Mouse (Mus musculus) G1E (cell line): ENCODE data around the gene Eps8. TPM values are rescaled to one million over a fixed set of nuclear protein-coding genes. Genes with fewer than 3 reads are reported as not detected.

Experiments
- ATAC-seq: 2 replicates; pipeline ENCODE4 v1.8.0; 2016; ENCODE audit warnings: mild to moderate bottlenecking; ENCODE audit not compliant: insufficient number of reproducible peaks, poor library complexity, low FRiP score, severe bottlenecking; ENCODE audit errors: extremely low read depth
- DNase-seq: peaks from one replicate; pipeline ENCODE4 v3.0.0; 2012; ENCODE audit warnings: low spot score
- H3K27me3 ChIP-seq: 2 replicates; pipeline ENCODE4 v1.6.1; 2012; ENCODE audit warnings: mild to moderate bottlenecking, low read length, inconsistent platforms; ENCODE audit not compliant: insufficient read depth
- H3K36me3 ChIP-seq: replicated peaks from 2 replicates; pipeline ENCODE3; 2012; ENCODE audit warnings: mild to moderate bottlenecking, inconsistent platforms
- H3K4me1 ChIP-seq: 2 replicates; pipeline ENCODE4 v1.6.1; 2012; ENCODE audit warnings: low read depth, low read length, inconsistent platforms, mixed read lengths; ENCODE audit not compliant: insufficient read depth
- H3K4me3 ChIP-seq: 2 replicates; pipeline ENCODE4 v1.5.1; 2012; ENCODE audit warnings: low read depth, mild to moderate bottlenecking, inconsistent platforms, low read length, moderate library complexity, mixed read lengths
- H3K9me3 ChIP-seq: replicated peaks from 2 replicates; pipeline ENCODE4 v1.6.1; 2012; ENCODE audit warnings: inconsistent platforms
- CTCF ChIP-seq: IDR thresholded peaks from 2 replicates; pipeline ENCODE4 v1.5.1; 2012; ENCODE audit warnings: low read depth, low read length, inconsistent platforms, mixed read lengths
- GATA1 ChIP-seq: IDR thresholded peaks from 2 replicates; pipeline ENCODE4 v1.6.1; 2012; ENCODE audit warnings: borderline replicate concordance, low read length, inconsistent platforms, mixed read lengths
- GATA2 ChIP-seq: IDR thresholded peaks from 2 replicates; pipeline ENCODE4 v1.6.1; 2012; ENCODE audit warnings: low read depth, low read length, inconsistent platforms, borderline replicate concordance
- POLR2AphosphoS5 ChIP-seq: IDR thresholded peaks from 2 replicates; pipeline ENCODE4 v1.6.1; 2012; ENCODE audit warnings: low read depth, low read length, inconsistent platforms; ENCODE audit not compliant: insufficient replicate concordance
- TAL1 ChIP-seq: conservative IDR thresholded peaks from 2 replicates; pipeline ENCODE4 v1.6.1; 2012; ENCODE audit warnings: low read depth, low read length, inconsistent platforms, mixed read lengths
- polyA plus RNA-seq: library from polyadenylated mRNA; stranded (reverse); fragments of >175 nt; gene quantifications from 2 replicates; pipeline ENCODE4 v1.2.3, GENCODE M21; 2012
- total RNA-seq, 2 experiments: library from RNA; stranded (forward) in 1 of 2; stranded (reverse) in 1 of 2; fragments of 200-1000 nt in 1 of 2; fragments of >200 nt in 1 of 2; fragmentation: Nextera tagmentation in 1 of 2; gene quantifications; 2 replicates each; pipeline ENCODE4 v1.2.3; 2014 to 2017

Eps8 gene
- total and polyA plus RNA-seq, 3 experiments: 0.33 TPM; not detected in 2

- TF ChIP-seq CTCF: no peak
- no peak for TF ChIP-seq GATA2
- TF ChIP-seq GATA1: no peak
- TF ChIP-seq POLR2AphosphoS5: no peak
- TF ChIP-seq TAL1: no peak
- H3K36me3 ChIP-seq: no peaks in the 10 kb centered on the region
- H3K4me3 ChIP-seq: no peak overlapping the region
- ATAC-seq: no peak
- H3K27me3 ChIP-seq: no peaks in the 10 kb centered on the region
- H3K9me3 ChIP-seq: peaks cover 26% of the 10 kb centered on the region
- no peaks in the 10 kb centered on the region for H3K4me1 ChIP-seq
- no peak for DNase-seq
Measured at GRCm38 (mm10) chr6:137542231-137543152, 112.2 kb downstream of the Eps8 start.

GRCm38 (mm10) chr6:137541216-137542176, 113.2 kb downstream of the Eps8 start:
- no peaks in the 10 kb centered on the region for H3K36me3 ChIP-seq
- H3K4me3 ChIP-seq: no peak overlapping the region
- H3K4me1 ChIP-seq: no peaks in the 10 kb centered on the region
- TF ChIP-seq GATA1: no peak
- no peak for TF ChIP-seq CTCF
- DNase-seq (no peak), ATAC-seq (no peak)
- peaks cover 25% of the 10 kb centered on the region for H3K9me3 ChIP-seq
- no peaks in the 10 kb centered on the region for H3K27me3 ChIP-seq

GRCm38 (mm10) chr6:137540800-137541199, 113.9 kb downstream of the Eps8 start:
- ATAC-seq (no peak), DNase-seq (no peak)
- H3K4me3 ChIP-seq: no peak overlapping the region
- H3K4me1 ChIP-seq: no peaks in the 10 kb centered on the region
- H3K27me3 ChIP-seq: no peaks in the 10 kb centered on the region
- H3K9me3 ChIP-seq: peaks cover 28% of the 10 kb centered on the region
- TF ChIP-seq POLR2AphosphoS5 (no peak), CTCF (no peak), GATA2 (no peak)
- no peaks in the 10 kb centered on the region for H3K36me3 ChIP-seq

- Histone ChIP-seq H3K27me3 (no peaks in the 10 kb centered on the region), H3K4me3 (no peak overlapping the region), H3K4me1 (no peaks in the 10 kb centered on the region), H3K36me3 (no peaks in the 10 kb centered on the region), H3K9me3 (peaks cover 30% of the 10 kb centered on the region)
- ATAC-seq (no peak), DNase-seq (no peak)
- TF ChIP-seq GATA2 (no peak), POLR2AphosphoS5 (no peak), CTCF (no peak), GATA1 (no peak), TAL1 (no peak)
Measured at GRCm38 (mm10) chr6:137540346-137540745, 114.3 kb downstream of the Eps8 start.

- Histone ChIP-seq H3K4me1 (no peaks in the 10 kb centered on the region), H3K4me3 (no peak overlapping the region), H3K9me3 (peaks cover 26% of the 10 kb centered on the region), H3K27me3 (no peaks in the 10 kb centered on the region), H3K36me3 (no peaks in the 10 kb centered on the region)
- DNase-seq: no peak
- TF ChIP-seq TAL1 (no peak), CTCF (no peak), GATA2 (no peak), GATA1 (no peak), POLR2AphosphoS5 (no peak)
- no peak for ATAC-seq
Measured at GRCm38 (mm10) chr6:137539219-137539618, 115.5 kb downstream of the Eps8 start.

- H3K27me3 ChIP-seq: no peaks in the 10 kb centered on the region
- TF ChIP-seq CTCF: no peak
- TF ChIP-seq POLR2AphosphoS5: no peak
- TF ChIP-seq TAL1: no peak
- TF ChIP-seq GATA1: no peak
- TF ChIP-seq GATA2: no peak
- no peak overlapping the region for H3K4me3 ChIP-seq
- peaks cover 43% of the 10 kb centered on the region for H3K9me3 ChIP-seq
- ATAC-seq (no peak), DNase-seq (no peak)
- no peaks in the 10 kb centered on the region for H3K4me1 ChIP-seq
- no peaks in the 10 kb centered on the region for H3K36me3 ChIP-seq
Measured at GRCm38 (mm10) chr6:137532758-137533157, 121.9 kb downstream of the Eps8 start.
